Mouse (Mus musculus) kidney, embryonic 15.5 days (tissue): ENCODE measurements around the gene Cdrt4. TPM values are rescaled to one million over a fixed set of nuclear protein-coding genes. Genes with fewer than 3 reads are reported as not detected.

ENCODE experiments used
- ATAC-seq: fragments of 200-750 bp; cut with Nextera tagmentation; replicated peaks from 2 replicates; pipeline ENCODE4 v1.8.0; 2017; ENCODE audit warnings: moderate TSS enrichment; ENCODE audit not compliant: low FRiP score
- H3K27ac ChIP-seq: fragments of 300-500 bp; sonication (generic); 2 replicates; pipeline ENCODE4 v1.5.1; 2015; ENCODE audit warnings: mild to moderate bottlenecking, inconsistent platforms
- H3K27me3 ChIP-seq: fragments of 300-500 bp; sonication (generic); 2 replicates; pipeline ENCODE4 v1.6.1; 2015; ENCODE audit warnings: inconsistent platforms
- H3K36me3 ChIP-seq: fragments of 300-500 bp; sonication (generic); 2 replicates; pipeline ENCODE4 v1.6.1; 2015; ENCODE audit warnings: inconsistent platforms
- H3K4me1 ChIP-seq: fragments of 300-500 bp; sonication (generic); 2 replicates; pipeline ENCODE4 v1.6.1; 2015; ENCODE audit warnings: inconsistent platforms
- H3K4me2 ChIP-seq: fragments of 300-500 bp; sonication (generic); 2 replicates; pipeline ENCODE4 v1.6.1; 2015; ENCODE audit warnings: moderate library complexity, mild to moderate bottlenecking, inconsistent platforms
- H3K4me3 ChIP-seq: fragments of 300-500 bp; sonication (generic); replicated peaks from 2 replicates; pipeline ENCODE4 v1.5.1; 2015; ENCODE audit warnings: mild to moderate bottlenecking, inconsistent platforms
- H3K9ac ChIP-seq: fragments of 300-500 bp; sonication (generic); 2 replicates; pipeline ENCODE4 v1.6.1; 2015; ENCODE audit warnings: mild to moderate bottlenecking, inconsistent platforms
- H3K9me3 ChIP-seq: fragments of 300-500 bp; sonication (generic); replicated peaks from 2 replicates; pipeline ENCODE4 v1.6.1; 2016; ENCODE audit warnings: inconsistent platforms
- WGBS: fragments of 180-500 bp; shearing (Covaris S2); methylation state at CpG from one replicate; pipeline ENCODE4 v1.1.7; 2015; ENCODE audit warnings: mixed read lengths; 5-methylcytosine and 5-hydroxymethylcytosine counted together
- polyA plus RNA-seq: library from polyadenylated mRNA; unstranded; fragments of >200 nt; fragmentation: Nextera tagmentation; extraction: Ambion mirVana; gene quantifications from 2 replicates; pipeline ENCODE4 v1.2.1, GENCODE M21; 2015

Gene Cdrt4
- polyA plus RNA-seq, 1 experiment from 2014 or later = not detected

- no peak overlapping the region for H3K4me3 ChIP-seq
- H3K4me2 ChIP-seq = peak overlapping the region; percentile 10
- no peaks in the 10 kb centered on the region for H3K36me3 ChIP-seq
- H3K27me3 ChIP-seq = no peaks in the 10 kb centered on the region
- WGBS = 31% methylated on average over 11 of the region's 11 CpGs
- H3K4me1 ChIP-seq = peaks cover 36% of the 10 kb centered on the region
- H3K9me3 ChIP-seq = no peaks in the 10 kb centered on the region
- peak overlapping the region; percentile 81 for H3K27ac ChIP-seq
- ATAC-seq = peak; percentile 62; the same call in 1 of the 2 replicates
- no peak overlapping the region for H3K9ac ChIP-seq
Observed at GRCm38 (mm10) chr11:62997718-62998281, 46.8 kb downstream of the Cdrt4 start.

DNA sequence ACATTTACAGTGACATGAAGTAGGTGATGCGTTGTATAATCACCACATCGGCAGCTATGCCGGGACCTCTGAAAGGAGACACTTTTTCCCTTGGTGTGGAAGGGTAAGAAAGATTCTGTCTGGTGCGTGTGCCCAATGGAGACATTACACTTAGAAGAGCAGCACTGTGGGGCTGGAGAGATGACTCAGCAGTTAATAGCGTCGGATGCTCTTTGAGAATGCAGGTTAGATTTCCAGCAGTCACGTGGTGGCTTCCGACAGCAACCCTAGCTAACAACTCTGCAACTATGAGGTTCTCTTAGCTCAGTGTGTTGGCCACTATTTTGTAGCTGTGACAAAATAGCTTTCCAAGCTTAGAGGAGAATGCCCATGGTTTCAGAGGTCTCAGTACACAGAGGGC, 49.1 kb downstream of the Cdrt4 start:
- Histone ChIP-seq H3K4me1 (peaks cover 41% of the 10 kb centered on the region), H3K9ac (no peak overlapping the region), H3K4me2 (no peak overlapping the region), H3K36me3 (no peaks in the 10 kb centered on the region), H3K9me3 (no peaks in the 10 kb centered on the region), H3K4me3 (no peak overlapping the region), H3K27ac (no peak overlapping the region), H3K27me3 (no peaks in the 10 kb centered on the region)
- ATAC-seq = no peak
- 89% methylated on average over 8 of the region's 8 CpGs for WGBS

- WGBS = 11% methylated on average over 6 of the region's 6 CpGs
- ATAC-seq = 0 out of 2 replicates have a peak, but pooled peaks have one; percentile 56
- H3K27ac ChIP-seq = no peak overlapping the region
- H3K27me3 ChIP-seq = no peaks in the 10 kb centered on the region
- no peak overlapping the region for H3K9ac ChIP-seq
- no peaks in the 10 kb centered on the region for H3K36me3 ChIP-seq
- peaks cover 7% of the 10 kb centered on the region; the same call in 1 of the 2 replicates for H3K4me1 ChIP-seq
- H3K9me3 ChIP-seq = no peaks in the 10 kb centered on the region
- no peak overlapping the region for H3K4me2 ChIP-seq
- no peak overlapping the region for H3K4me3 ChIP-seq
Observed at GRCm38 (mm10) chr11:63004617-63005016, 53.6 kb downstream of the Cdrt4 start.

GRCm38 (mm10) chr11:63007376-63007775, 56.4 kb downstream of the Cdrt4 start:
- ATAC-seq = no peak
- Histone ChIP-seq H3K4me3 (no peak overlapping the region), H3K27me3 (no peaks in the 10 kb centered on the region), H3K9me3 (no peaks in the 10 kb centered on the region), H3K9ac (no peak overlapping the region), H3K4me2 (no peak overlapping the region), H3K27ac (no peak overlapping the region), H3K4me1 (peaks cover 10% of the 10 kb centered on the region; the same call in 1 of the 2 replicates), H3K36me3 (no peaks in the 10 kb centered on the region)
- 89% methylated on average over 5 of the region's 5 CpGs for WGBS

- no peak overlapping the region for H3K9ac ChIP-seq
- no peaks in the 10 kb centered on the region for H3K36me3 ChIP-seq
- no peak overlapping the region for H3K27ac ChIP-seq
- peaks cover 10% of the 10 kb centered on the region; the same call in 1 of the 2 replicates for H3K4me1 ChIP-seq
- no peak overlapping the region for H3K4me3 ChIP-seq
- no peaks in the 10 kb centered on the region for H3K9me3 ChIP-seq
- no peak for ATAC-seq
- no peak overlapping the region for H3K4me2 ChIP-seq
- 71% methylated on average over 3 of the region's 3 CpGs for WGBS
- no peaks in the 10 kb centered on the region for H3K27me3 ChIP-seq
Observed at GRCm38 (mm10) chr11:63008004-63008403, 57.0 kb downstream of the Cdrt4 start.

- WGBS = 68% methylated on average over 3 of the region's 3 CpGs
- no peaks in the 10 kb centered on the region for H3K9me3 ChIP-seq
- ATAC-seq = no peak
- H3K9ac ChIP-seq = no peak overlapping the region
- H3K4me2 ChIP-seq = no peak overlapping the region
- H3K4me3 ChIP-seq = no peak overlapping the region
- no peaks in the 10 kb centered on the region for H3K27me3 ChIP-seq
- no peaks in the 10 kb centered on the region for H3K36me3 ChIP-seq
- peaks cover 4% of the 10 kb centered on the region; the same call in 1 of the 2 replicates for H3K4me1 ChIP-seq
- H3K27ac ChIP-seq = no peak overlapping the region
Observed at GRCm38 (mm10) chr11:63009761-63010160, 58.8 kb downstream of the Cdrt4 start.

- WGBS = 93% methylated on average over 6 of the region's 6 CpGs
- Histone ChIP-seq H3K9me3 (no peaks in the 10 kb centered on the region), H3K27ac (no peak overlapping the region), H3K4me2 (no peak overlapping the region), H3K9ac (no peak overlapping the region), H3K4me1 (peaks cover 17% of the 10 kb centered on the region), H3K4me3 (no peak overlapping the region), H3K36me3 (no peaks in the 10 kb centered on the region), H3K27me3 (no peaks in the 10 kb centered on the region)
- no peak for ATAC-seq
Observed at GRCm38 (mm10) chr11:63017327-63018082, 66.5 kb downstream of the Cdrt4 start.

GRCm38 (mm10) chr11:63018083-63018622, 67.2 kb downstream of the Cdrt4 start:
- WGBS = 86% methylated on average over 6 of the region's 6 CpGs

DNA sequence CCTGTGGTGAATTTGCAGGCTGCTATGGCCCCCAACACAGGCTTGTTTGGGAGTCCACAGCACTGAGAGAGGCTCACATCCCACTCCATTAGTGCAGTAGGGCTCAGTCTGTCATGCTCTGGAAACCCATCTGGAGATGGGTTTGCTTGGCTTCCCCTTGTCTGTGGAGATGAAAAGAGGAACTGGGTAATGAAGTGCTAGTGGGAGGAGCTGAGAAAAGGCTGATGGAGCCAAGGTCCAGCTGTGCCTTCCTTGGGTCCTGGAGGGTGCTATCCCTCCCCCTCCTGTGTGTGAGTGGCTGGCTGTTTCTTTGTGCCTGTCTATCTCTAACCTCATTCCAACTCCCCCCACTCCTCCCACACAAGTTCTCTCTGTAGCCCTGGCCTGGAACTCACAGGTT, 69.6 kb downstream of the Cdrt4 start:
- Histone ChIP-seq H3K4me1 (peaks cover 28% of the 10 kb centered on the region), H3K9ac (no peak overlapping the region), H3K36me3 (no peaks in the 10 kb centered on the region), H3K27ac (peak overlapping the region; percentile 29; the same call in 1 of the 2 replicates), H3K27me3 (no peaks in the 10 kb centered on the region), H3K9me3 (no peaks in the 10 kb centered on the region), H3K4me2 (no peak overlapping the region), H3K4me3 (no peak overlapping the region)
- no peak; the same call in 1 of the 2 replicates for ATAC-seq

More at GRCm38 (mm10) chr11:63018083-63018622, 67.2 kb downstream of the Cdrt4 start:
- Histone ChIP-seq H3K4me3 (no peak overlapping the region), H3K4me1 (peaks cover 17% of the 10 kb centered on the region), H3K9ac (no peak overlapping the region), H3K27me3 (no peaks in the 10 kb centered on the region), H3K36me3 (no peaks in the 10 kb centered on the region), H3K9me3 (no peaks in the 10 kb centered on the region), H3K27ac (no peak overlapping the region), H3K4me2 (no peak overlapping the region)
- ATAC-seq = no peak

- H3K27me3 ChIP-seq = no peaks in the 10 kb centered on the region
- ATAC-seq = no peak
- no peak overlapping the region for H3K9ac ChIP-seq
- no peak overlapping the region for H3K4me3 ChIP-seq
- no peak overlapping the region for H3K4me2 ChIP-seq
- 0 out of 2 replicates have a peak overlapping the region, but pooled peaks have one; percentile 29 for H3K27ac ChIP-seq
- no peaks in the 10 kb centered on the region for H3K9me3 ChIP-seq
- peaks cover 28% of the 10 kb centered on the region for H3K4me1 ChIP-seq
- no peaks in the 10 kb centered on the region for H3K36me3 ChIP-seq
- 51% methylated on average over 5 of the region's 5 CpGs for WGBS
Observed at GRCm38 (mm10) chr11:63021141-63021806, 70.3 kb downstream of the Cdrt4 start.

DNA sequence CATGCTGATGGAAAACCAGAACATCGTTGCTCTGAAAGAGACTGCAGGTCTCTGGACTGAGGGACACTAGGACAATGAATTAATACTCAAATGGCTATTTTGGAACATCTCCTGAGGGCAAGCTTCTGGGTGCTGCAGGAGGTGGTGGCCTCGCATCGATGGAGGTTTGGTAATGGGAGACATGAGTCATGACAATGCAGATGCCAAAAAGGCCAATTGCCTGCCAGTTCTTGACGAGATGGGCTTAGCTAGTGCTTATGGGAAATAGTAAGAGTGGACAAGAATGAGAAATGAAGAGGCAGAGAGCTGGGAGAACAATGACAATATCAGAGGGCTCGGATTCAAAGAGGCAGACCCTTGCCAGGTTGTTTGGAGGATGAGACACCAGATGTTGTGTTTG, 72.5 kb downstream of the Cdrt4 start:
- Histone ChIP-seq H3K9me3 (no peaks in the 10 kb centered on the region), H3K9ac (no peak overlapping the region), H3K36me3 (no peaks in the 10 kb centered on the region), H3K4me3 (no peak overlapping the region), H3K27ac (peak overlapping the region; percentile 45; the same call in 1 of the 2 replicates), H3K4me1 (peaks cover 31% of the 10 kb centered on the region), H3K27me3 (no peaks in the 10 kb centered on the region), H3K4me2 (no peak overlapping the region)
- 78% methylated on average over 5 of the region's 5 CpGs for WGBS
- no peak for ATAC-seq

DNA sequence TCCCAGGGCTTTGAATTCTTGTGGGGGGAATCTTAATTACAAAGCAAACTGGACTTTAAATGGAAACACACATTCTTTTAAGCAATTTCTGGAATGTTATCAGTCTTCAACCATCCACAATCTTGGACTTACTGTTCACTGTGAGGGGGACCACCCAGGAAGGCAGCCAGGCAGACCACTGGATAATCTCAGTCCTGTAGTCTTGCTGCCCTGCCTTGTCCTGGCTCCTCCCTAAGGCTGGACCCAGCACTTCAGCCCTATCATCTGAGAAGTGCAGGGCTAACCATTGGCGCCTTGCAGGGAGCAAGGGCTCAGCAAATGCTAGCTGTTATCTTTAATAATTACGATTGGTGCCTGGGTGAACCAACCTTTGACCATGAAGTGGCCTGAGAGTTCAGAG, 73.1 kb downstream of the Cdrt4 start:
- Histone ChIP-seq H3K4me3 (no peak overlapping the region), H3K36me3 (no peaks in the 10 kb centered on the region), H3K4me1 (peaks cover 38% of the 10 kb centered on the region), H3K27ac (peak overlapping the region; percentile 45; the same call in 1 of the 2 replicates), H3K9me3 (no peaks in the 10 kb centered on the region), H3K27me3 (no peaks in the 10 kb centered on the region), H3K4me2 (no peak overlapping the region), H3K9ac (no peak overlapping the region)
- 52% methylated on average over 2 of the region's 2 CpGs for WGBS
- ATAC-seq = peak; percentile 47; the same call in 1 of the 2 replicates
